26 mouse cellular contexts compared by ENCODE assay signal in the genomic region with DNA sequence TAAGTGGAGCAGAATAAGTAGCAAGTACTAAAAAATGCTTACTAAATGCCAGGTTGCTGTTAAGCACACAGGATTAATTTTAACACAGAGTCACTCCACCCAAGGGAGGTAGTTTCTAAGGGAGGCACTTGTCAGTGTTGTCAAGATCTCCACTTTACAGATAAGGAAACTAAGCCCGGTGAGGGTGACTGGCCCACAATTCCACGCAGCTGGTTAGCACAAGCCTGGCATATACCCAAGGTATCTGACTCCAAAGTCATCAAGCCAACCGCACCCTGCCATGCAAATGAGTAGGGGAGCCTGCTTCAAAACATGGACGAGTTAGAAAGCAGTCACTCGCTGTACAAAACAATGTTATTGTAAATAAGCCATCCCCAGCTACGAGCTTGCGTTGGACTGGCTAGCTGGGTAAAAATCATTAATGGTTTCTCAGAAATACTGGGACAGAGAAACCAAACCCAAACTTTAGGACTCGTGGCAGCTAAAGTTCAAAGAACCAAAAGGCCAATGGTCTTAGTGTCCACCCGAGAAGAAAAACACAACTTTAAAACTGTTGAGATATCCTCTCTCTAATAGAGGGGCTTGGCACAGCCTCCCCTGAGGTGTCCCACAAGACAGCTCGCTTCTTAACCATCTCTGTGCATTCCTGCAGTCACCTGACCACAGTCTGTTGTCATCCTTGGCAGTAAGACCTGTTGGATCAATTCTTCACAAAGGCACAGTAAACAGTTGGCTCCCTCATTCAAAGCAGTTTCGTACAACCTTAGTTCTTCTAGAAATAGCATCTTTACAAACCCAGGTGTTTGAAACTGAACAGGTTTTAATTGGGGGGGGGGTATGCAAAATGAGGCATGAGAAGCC. TPM values are rescaled to one million over a fixed set of nuclear protein-coding genes. Genes with fewer than 3 reads are reported as not detected.
DNase-seq lines count a peak whose midpoint lies in the region; ATAC-seq and TF ChIP-seq lines count a peak whose summit lies in the region.
"Had no signal": no experiment of that assay in that cellular context is flagged by ENCODE, and none has a peak within 500 bp of the region (broad histone marks: within the 10 kb centered on the region; RNA-seq: fewer than 3 reads in every experiment).

No protein-coding gene starts in this region.

- H3K27ac ChIP-seq in lung, postnatal 0 days (ENCODE audit: low read length), result no peak overlapping the region
- H3K27ac ChIP-seq: forebrain, embryonic 12.5 days; heart, adult 2 months; hindbrain, embryonic 10.5 days; intestine, embryonic 15.5 days; kidney, embryonic 15.5 days; limb, embryonic 13.5 days; liver, embryonic 15.5 days; midbrain, embryonic 13.5 days; stomach, embryonic 15.5 days had no signal

- H3K9me3 ChIP-seq in lung, postnatal 0 days (ENCODE audit: low read length), result no peaks in the 10 kb centered on the region
- H3K9me3 ChIP-seq: forebrain, embryonic 12.5 days; hindbrain, embryonic 10.5 days; intestine, embryonic 15.5 days; kidney, embryonic 15.5 days; limb, embryonic 13.5 days; liver, embryonic 15.5 days; midbrain, embryonic 13.5 days; stomach, embryonic 15.5 days had no signal

- H3K4me1 ChIP-seq in lung, adult 2 months (ENCODE audit: control insufficient read depth, insufficient read depth, low read length), result no peaks in the 10 kb centered on the region; the same call in 1 of the 2 replicates
- H3K4me1 ChIP-seq in lung, postnatal 0 days (ENCODE audit: insufficient read depth, low read depth, low read length), result no peaks in the 10 kb centered on the region
- H3K4me1 ChIP-seq: intestine, embryonic 15.5 days; kidney, embryonic 15.5 days; liver, embryonic 15.5 days; stomach, embryonic 15.5 days had no signal

- H3K36me3 ChIP-seq in lung, postnatal 0 days (ENCODE audit: insufficient read depth, low read length), result no peaks in the 10 kb centered on the region
- H3K36me3 ChIP-seq: forebrain, embryonic 12.5 days; hindbrain, embryonic 10.5 days; intestine, embryonic 15.5 days; kidney, embryonic 15.5 days; limb, embryonic 13.5 days; liver, embryonic 15.5 days; midbrain, embryonic 13.5 days; stomach, embryonic 15.5 days had no signal

- peak; percentile 90 for DNase-seq in heart, adult 11 months
- no peak for DNase-seq in heart, adult 9 months (ENCODE audit: low spot score in 2 of 2)
- DNase-seq in lung, adult 18-20 months, result peak; percentile 55 to 69
- no peak for DNase-seq in lung, adult 2 months
- peak; percentile 76 for DNase-seq in lung, postnatal 0 days (ENCODE audit: low spot score)
- DNase-seq in urinary bladder, postnatal 14 days (ENCODE audit: low spot score), result no peak
- DNase-seq in right cerebral cortex, postnatal 36 days (ENCODE audit: low spot score in 2 of 2), result no peak
- DNase-seq: adrenal gland, postnatal 14 days; cerebellum, adult 8-10 months; gastrocnemius, postnatal 25 days; kidney, postnatal 36 days; layer of hippocampus, postnatal 36 days; right cerebral cortex, postnatal 25 days; thymus, adult 18-20 months; thymus, postnatal 36 days had no signal

- no peak overlapping the region for H3K4me3 ChIP-seq in lung, adult 2 months (replicated peaks; ENCODE audit: extremely low read depth, low read depth, low read length)
- no peak overlapping the region for H3K4me3 ChIP-seq in lung, postnatal 0 days (ENCODE audit: low read depth, low read length)
- H3K4me3 ChIP-seq: erythroblast, embryonic 14.5 days; forebrain, embryonic 12.5 days; heart, adult 2 months; hindbrain, embryonic 10.5 days; intestine, embryonic 15.5 days; kidney, embryonic 15.5 days; limb, embryonic 13.5 days; liver, embryonic 15.5 days; midbrain, embryonic 13.5 days; stomach, embryonic 15.5 days had no signal

- TF ChIP-seq POLR2A in lung, adult 2 months (IDR thresholded peaks at IDR 0.05; ENCODE audit: borderline replicate concordance, extremely low read depth, low read depth, low read length), result no peak

- WGBS in lung, adult 2 months, result 49% methylated on average over 11 of the region's 11 CpGs
- 47% methylated on average over 11 of the region's 11 CpGs for WGBS in lung, postnatal 0 days

- H3K27me3 ChIP-seq in lung, postnatal 0 days (replicated peaks; ENCODE audit: insufficient read depth, low read length), result no peaks in the 10 kb centered on the region
- H3K27me3 ChIP-seq: forebrain, embryonic 12.5 days; intestine, embryonic 15.5 days; kidney, embryonic 15.5 days; limb, embryonic 13.5 days; liver, embryonic 15.5 days; midbrain, embryonic 13.5 days; stomach, embryonic 15.5 days had no signal

- no peak for TF ChIP-seq CTCF in lung, adult 2 months (IDR thresholded peaks at IDR 0.05; ENCODE audit: insufficient read depth, low read length)
- TF ChIP-seq CTCF in lung, postnatal 0 days (IDR thresholded peaks at IDR 0.05), result no peak

- H3K4me2 ChIP-seq in lung, postnatal 0 days (replicated peaks; ENCODE audit: low read depth, low read length), result no peak overlapping the region
- H3K4me2 ChIP-seq: forebrain, embryonic 12.5 days; intestine, embryonic 15.5 days; kidney, embryonic 15.5 days; limb, embryonic 13.5 days; liver, embryonic 15.5 days; midbrain, embryonic 13.5 days; stomach, embryonic 15.5 days had no signal

- H3K9ac ChIP-seq in lung, postnatal 0 days (replicated peaks; ENCODE audit: low read depth), result no peak overlapping the region
- H3K9ac ChIP-seq: forebrain, embryonic 12.5 days; intestine, embryonic 15.5 days; kidney, embryonic 15.5 days; limb, embryonic 13.5 days; liver, embryonic 15.5 days; midbrain, embryonic 13.5 days; stomach, embryonic 15.5 days had no signal

- TF ChIP-seq EP300 in lung, postnatal 0 days (IDR thresholded peaks at IDR 0.05), result no peak

- peak; percentile 77 for ATAC-seq in lung, postnatal 0 days
- peak; percentile 95 for ATAC-seq in megakaryocyte-erythroid progenitor cell, adult 5-6 weeks (replicated peaks; ENCODE audit: low FRiP score, low TSS enrichment, poor library complexity, severe bottlenecking)
- ATAC-seq: intestine, embryonic 15.5 days; midbrain, embryonic 13.5 days had no signal

RNA-seq across cellular contexts. Expression of gene Ankrd55, which starts 28.6 kb away (rescaled TPM):
- polyA plus RNA-seq in lung, adult 2 months (2012; rRNA removed), result 0.07 and 0.15 TPM in 2 replicates
- polyA plus RNA-seq in lung, postnatal 0 days (2015; fragmentation: Nextera tagmentation; extraction: Ambion mirVana), result 0.23 TPM in 1 of 2 replicates, not detected in the other
- total RNA-seq in megakaryocyte-erythroid progenitor cell, adult 5-6 weeks (2014; fragmentation: Nextera tagmentation), result not detected in 2 replicates
- total RNA-seq in megakaryocyte-erythroid progenitor cell, adult 5-6 weeks (2017), result not detected in 2 replicates
- total RNA-seq: gastrocnemius, postnatal 25 days had no signal
- polyA plus RNA-seq: erythroblast, embryonic 14.5 days had no signal

Comparison
In these comparisons a context has a peak if more than half of its experiments do, and no peak if none do; other contexts are left out.
1. DNase-seq: peak in heart, adult 11 months (single experiment), lung, adult 18-20 months (2 of 2) and lung, postnatal 0 days (single experiment); none in heart, adult 9 months (0 of 2), lung, adult 2 months (single experiment), urinary bladder, postnatal 14 days (single experiment) and right cerebral cortex, postnatal 36 days (0 of 2).